14 mouse cellular contexts compared by ENCODE assay signal in the genomic region with DNA sequence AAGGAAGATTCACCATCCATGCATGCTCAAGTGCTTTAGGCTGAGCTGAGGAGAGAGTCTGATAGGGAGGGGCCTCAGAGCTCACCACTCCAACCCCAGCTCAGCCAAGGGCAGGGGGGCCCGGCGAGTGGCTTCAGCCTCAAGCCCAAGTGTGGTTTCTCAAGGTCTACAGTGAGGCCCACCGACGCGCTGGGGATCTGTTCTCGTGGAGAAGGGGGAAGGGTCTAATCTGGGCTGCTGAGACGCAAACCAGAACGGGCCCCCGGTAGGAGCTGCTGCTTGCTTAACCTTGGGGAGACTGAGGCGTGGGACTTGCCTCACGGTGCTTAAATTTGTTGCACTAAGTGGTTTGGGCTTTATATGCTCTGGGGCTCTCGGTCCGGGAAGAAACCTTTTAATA.
DNase-seq lines count a peak whose midpoint lies in the region; ATAC-seq lines count a peak whose summit lies in the region.
"Had no signal": no experiment of that assay in that cellular context is flagged by ENCODE, and none has a peak within 500 bp of the region (broad histone marks: within the 10 kb centered on the region; RNA-seq: fewer than 3 reads in every experiment).

No protein-coding gene starts in this region.

- no peaks in the 10 kb centered on the region for H3K27me3 ChIP-seq in embryonic facial prominence, embryonic 12.5 days
- no peaks in the 10 kb centered on the region for H3K27me3 ChIP-seq in embryonic facial prominence, embryonic 10.5 days (replicated peaks; ENCODE audit: low read depth, poor library complexity, severe bottlenecking)
- no peaks in the 10 kb centered on the region for H3K27me3 ChIP-seq in lung, embryonic 15.5 days
- no peaks in the 10 kb centered on the region for H3K27me3 ChIP-seq in embryonic facial prominence, embryonic 15.5 days
- H3K27me3 ChIP-seq in limb, embryonic 15.5 days, result peaks cover 14% of the 10 kb centered on the region; the same call in 1 of the 2 replicates
- H3K27me3 ChIP-seq: forebrain, embryonic 12.5 days; liver, embryonic 15.5 days; Patski had no signal

- peak overlapping the region; percentile 55; the same call in 1 of the 2 replicates for H3K27ac ChIP-seq in embryonic facial prominence, embryonic 12.5 days
- H3K27ac ChIP-seq in embryonic facial prominence, embryonic 10.5 days (replicated peaks), result no peak overlapping the region; the same call in 1 of the 2 replicates
- peak overlapping the region; percentile 44 for H3K27ac ChIP-seq in lung, embryonic 15.5 days
- H3K27ac ChIP-seq in embryonic facial prominence, embryonic 15.5 days (replicated peaks), result peak overlapping the region; percentile 58; the same call in 1 of the 2 replicates
- peak overlapping the region; percentile 79 for H3K27ac ChIP-seq in limb, embryonic 15.5 days
- H3K27ac ChIP-seq: forebrain, embryonic 12.5 days; liver, embryonic 15.5 days had no signal

- peaks cover 19% of the 10 kb centered on the region; the same call in 1 of the 2 replicates for H3K4me1 ChIP-seq in embryonic facial prominence, embryonic 12.5 days
- H3K4me1 ChIP-seq in embryonic facial prominence, embryonic 10.5 days, result peaks cover 18% of the 10 kb centered on the region
- peaks cover 32% of the 10 kb centered on the region for H3K4me1 ChIP-seq in lung, embryonic 15.5 days
- peaks cover 31% of the 10 kb centered on the region for H3K4me1 ChIP-seq in embryonic facial prominence, embryonic 15.5 days
- peaks cover 70% of the 10 kb centered on the region for H3K4me1 ChIP-seq in limb, embryonic 15.5 days
- H3K4me1 ChIP-seq: liver, embryonic 15.5 days; megakaryocyte, embryonic 14.5 days had no signal

- ATAC-seq in embryonic facial prominence, embryonic 12.5 days (ENCODE audit: insufficient number of reproducible peaks, insufficient read depth, low FRiP score, low TSS enrichment), result no peak
- ATAC-seq in lung, embryonic 15.5 days (ENCODE audit: borderline replicate concordance, extremely low read depth, low FRiP score, low TSS enrichment), result no peak
- peak; percentile 39; the same call in 1 of the 2 replicates for ATAC-seq in embryonic facial prominence, embryonic 15.5 days (ENCODE audit: insufficient number of reproducible peaks, low FRiP score, low TSS enrichment, low read depth)
- ATAC-seq in limb, embryonic 15.5 days (ENCODE audit: insufficient number of reproducible peaks, low FRiP score, low TSS enrichment, low read depth), result peak; percentile 52
- ATAC-seq: Patski had no signal

- no peak overlapping the region for H3K4me2 ChIP-seq in embryonic facial prominence, embryonic 12.5 days (replicated peaks)
- no peak overlapping the region for H3K4me2 ChIP-seq in lung, embryonic 15.5 days
- H3K4me2 ChIP-seq in embryonic facial prominence, embryonic 15.5 days (replicated peaks), result peak overlapping the region; percentile 35
- H3K4me2 ChIP-seq in limb, embryonic 15.5 days, result peak overlapping the region; percentile 35
- H3K4me2 ChIP-seq: forebrain, embryonic 12.5 days; liver, embryonic 15.5 days had no signal

- DNase-seq in embryonic facial prominence, embryonic 10.5 days (ENCODE audit: low spot score), result no peak
- DNase-seq in lung, postnatal 4 days, result no peak
- no peak for DNase-seq in spleen, postnatal 36 days (ENCODE audit: low spot score in 2 of 2)
- DNase-seq in embryo, embryonic 10 days (ENCODE audit: low spot score), result no peak
- DNase-seq: cerebellum, adult 2 months; heart, adult 18-20 months had no signal

- no peaks in the 10 kb centered on the region for H3K36me3 ChIP-seq in embryonic facial prominence, embryonic 12.5 days
- H3K36me3 ChIP-seq in embryonic facial prominence, embryonic 10.5 days (replicated peaks), result no peaks in the 10 kb centered on the region
- H3K36me3 ChIP-seq in lung, embryonic 15.5 days, result no peaks in the 10 kb centered on the region
- no peaks in the 10 kb centered on the region for H3K36me3 ChIP-seq in embryonic facial prominence, embryonic 15.5 days
- no peaks in the 10 kb centered on the region for H3K36me3 ChIP-seq in limb, embryonic 15.5 days
- H3K36me3 ChIP-seq: forebrain, embryonic 12.5 days; liver, embryonic 15.5 days had no signal

- no peak overlapping the region for H3K4me3 ChIP-seq in embryonic facial prominence, embryonic 12.5 days
- no peak overlapping the region for H3K4me3 ChIP-seq in embryonic facial prominence, embryonic 10.5 days
- H3K4me3 ChIP-seq in lung, embryonic 15.5 days, result no peak overlapping the region
- H3K4me3 ChIP-seq in embryonic facial prominence, embryonic 15.5 days (replicated peaks), result no peak overlapping the region
- 0 out of 2 replicates have a peak overlapping the region, but pooled peaks have one; percentile 4 for H3K4me3 ChIP-seq in limb, embryonic 15.5 days
- H3K4me3 ChIP-seq: forebrain, embryonic 12.5 days; liver, embryonic 15.5 days; megakaryocyte, embryonic 14.5 days had no signal

- 60% methylated on average over 13 of the region's 13 CpGs for WGBS in embryonic facial prominence, embryonic 12.5 days
- 76% methylated on average over 13 of the region's 13 CpGs for WGBS in embryonic facial prominence, embryonic 10.5 days
- 42% methylated on average over 13 of the region's 13 CpGs for WGBS in lung, embryonic 15.5 days
- 44% methylated on average over 13 of the region's 13 CpGs for WGBS in embryonic facial prominence, embryonic 15.5 days
- WGBS in limb, embryonic 15.5 days, result 13% methylated on average over 13 of the region's 13 CpGs

- H3K9ac ChIP-seq in embryonic facial prominence, embryonic 12.5 days, result no peak overlapping the region
- no peak overlapping the region for H3K9ac ChIP-seq in lung, embryonic 15.5 days
- H3K9ac ChIP-seq in embryonic facial prominence, embryonic 15.5 days, result no peak overlapping the region
- no peak overlapping the region for H3K9ac ChIP-seq in limb, embryonic 15.5 days
- H3K9ac ChIP-seq: forebrain, embryonic 12.5 days; liver, embryonic 15.5 days had no signal

- H3K9me3 ChIP-seq in embryonic facial prominence, embryonic 12.5 days, result no peaks in the 10 kb centered on the region
- no peaks in the 10 kb centered on the region for H3K9me3 ChIP-seq in embryonic facial prominence, embryonic 10.5 days
- no peaks in the 10 kb centered on the region for H3K9me3 ChIP-seq in lung, embryonic 15.5 days
- no peaks in the 10 kb centered on the region for H3K9me3 ChIP-seq in embryonic facial prominence, embryonic 15.5 days (replicated peaks)
- no peaks in the 10 kb centered on the region for H3K9me3 ChIP-seq in limb, embryonic 15.5 days
- H3K9me3 ChIP-seq: forebrain, embryonic 12.5 days; liver, embryonic 15.5 days; megakaryocyte, embryonic 14.5 days had no signal

Comparison
In these comparisons a context has a peak if more than half of its experiments do, and no peak if none do; other contexts are left out.
1. ATAC-seq: peak in embryonic facial prominence, embryonic 15.5 days (single experiment) and limb, embryonic 15.5 days (single experiment); none in embryonic facial prominence, embryonic 12.5 days (single experiment) and lung, embryonic 15.5 days (single experiment).
2. H3K4me2 ChIP-seq: peak in embryonic facial prominence, embryonic 15.5 days (single experiment) and limb, embryonic 15.5 days (single experiment); none in embryonic facial prominence, embryonic 12.5 days (single experiment) and lung, embryonic 15.5 days (single experiment).